Mouse (Mus musculus) monocyte, adult 5-6 weeks (primary cell): ENCODE results near the gene Wfikkn1. TPM values are rescaled to one million over a fixed set of nuclear protein-coding genes. Genes with fewer than 3 reads are reported as not detected.

Experiments
- ATAC-seq: fragments of 153-309, 156-312 bp; replicated peaks from 2 replicates; pipeline ENCODE4 v1.8.0; 2017; ENCODE audit warnings: mild to moderate bottlenecking; ENCODE audit not compliant: low TSS enrichment, insufficient number of reproducible peaks, severe bottlenecking, poor library complexity, low FRiP score
- total RNA-seq: library from RNA; stranded (forward); fragments of 200-1000, 200-491, 200-594 nt; gene quantifications from 3 replicates; pipeline ENCODE4 v1.2.3, GENCODE M21; 2017

The Wfikkn1 gene
- total RNA-seq, 1 experiment from 2014 or later: 1.0 TPM

GRCm38 (mm10) chr17:25888837-25889236 is 8.2 kb upstream of the Wfikkn1 start:
- ATAC-seq: no peak

GRCm38 (mm10) chr17:25887467-25887866 is 6.8 kb upstream of the Wfikkn1 start:
- no peak for ATAC-seq

DNA sequence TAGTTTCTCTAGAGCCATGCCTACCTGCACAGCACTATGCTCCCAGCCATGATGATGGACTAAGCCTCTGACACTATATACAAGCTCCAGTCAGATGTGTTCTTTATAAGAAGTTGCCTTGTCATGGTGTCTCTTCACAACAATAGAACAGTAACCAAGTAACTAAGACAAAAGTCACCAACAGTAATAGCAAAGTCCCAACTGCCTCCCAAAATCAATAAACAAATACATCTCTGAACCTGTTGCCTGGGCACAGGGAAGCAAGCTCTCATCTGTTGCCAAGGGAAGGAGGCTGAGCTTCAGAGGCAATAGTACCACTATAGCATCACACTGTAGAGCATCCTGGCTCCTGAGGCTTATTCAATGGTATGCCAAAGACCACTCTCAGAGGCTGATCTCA is 6.1 kb upstream of the Wfikkn1 start:
- no peak for ATAC-seq

- no peak for ATAC-seq
Measured at GRCm38 (mm10) chr17:25885636-25886035, 5.0 kb upstream of the Wfikkn1 start.

GRCm38 (mm10) chr17:25883824-25884223 is 3.2 kb upstream of the Wfikkn1 start:
- ATAC-seq: no peak

DNA sequence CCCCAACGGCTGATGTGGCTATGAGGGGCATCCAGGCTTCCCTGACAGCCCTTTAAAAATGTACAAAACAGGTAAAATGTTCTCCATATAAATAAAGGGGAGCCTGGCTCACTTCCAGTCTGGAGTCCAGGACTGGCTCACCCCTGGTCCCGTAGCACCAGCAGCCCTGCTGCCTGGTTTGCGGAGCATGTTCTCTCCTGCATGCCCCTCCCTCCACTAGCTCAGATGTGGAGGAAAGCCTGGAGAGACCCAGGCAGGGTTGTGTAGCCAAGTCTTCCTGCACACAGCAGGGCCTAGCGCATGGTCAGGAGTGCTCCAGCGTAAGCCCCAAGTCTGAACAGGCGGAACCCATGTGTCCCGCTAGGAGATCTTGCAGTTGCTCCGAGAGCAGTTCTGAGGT is 2.6 kb upstream of the Wfikkn1 start:
- no peak for ATAC-seq

- no peak for ATAC-seq
Measured at GRCm38 (mm10) chr17:25882306-25882705, 1.6 kb upstream of the Wfikkn1 start.

GRCm38 (mm10) chr17:25881691-25882090 is 1.0 kb upstream of the Wfikkn1 start:
- no peak for ATAC-seq

GRCm38 (mm10) chr17:25880913-25881641 is 419 bp upstream of the Wfikkn1 start:
- ATAC-seq: no peak

GRCm38 (mm10) chr17:25879750-25880149 is 908 bp downstream of the Wfikkn1 start:
- ATAC-seq: no peak

GRCm38 (mm10) chr17:25879261-25879660 is 1.4 kb downstream of the Wfikkn1 start:
- no peak for ATAC-seq

DNA sequence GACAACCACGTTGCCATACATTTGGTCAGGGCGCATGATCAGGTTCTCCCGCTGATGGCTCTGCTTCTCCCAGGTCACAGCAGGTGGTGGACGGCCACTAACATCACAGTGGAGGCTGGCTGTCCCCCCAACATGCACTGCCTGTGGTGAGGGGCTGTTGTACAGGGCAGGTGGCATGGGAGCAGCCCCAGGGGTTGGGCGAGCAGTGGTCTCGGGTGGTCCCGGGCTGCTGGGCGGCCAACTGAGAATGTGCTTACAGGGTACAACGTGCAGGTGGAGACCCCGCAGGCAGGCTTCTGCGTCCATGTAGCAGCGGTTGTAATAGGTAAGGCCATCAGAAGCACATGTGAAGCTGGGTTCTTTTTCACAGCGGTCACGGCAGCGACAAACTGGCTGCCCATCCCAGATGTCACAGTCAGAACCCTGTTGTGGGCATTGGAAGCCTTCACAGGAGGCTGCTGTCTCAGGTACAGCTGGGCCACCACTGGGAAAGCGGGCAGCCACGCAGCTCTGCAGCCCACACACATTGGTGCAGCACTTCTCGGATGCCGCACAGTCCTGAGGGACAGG is 2.0 kb downstream of the Wfikkn1 start:
- no peak for ATAC-seq

GRCm38 (mm10) chr17:25877741-25878610 is 2.7 kb downstream of the Wfikkn1 start:
- no peak for ATAC-seq

DNA sequence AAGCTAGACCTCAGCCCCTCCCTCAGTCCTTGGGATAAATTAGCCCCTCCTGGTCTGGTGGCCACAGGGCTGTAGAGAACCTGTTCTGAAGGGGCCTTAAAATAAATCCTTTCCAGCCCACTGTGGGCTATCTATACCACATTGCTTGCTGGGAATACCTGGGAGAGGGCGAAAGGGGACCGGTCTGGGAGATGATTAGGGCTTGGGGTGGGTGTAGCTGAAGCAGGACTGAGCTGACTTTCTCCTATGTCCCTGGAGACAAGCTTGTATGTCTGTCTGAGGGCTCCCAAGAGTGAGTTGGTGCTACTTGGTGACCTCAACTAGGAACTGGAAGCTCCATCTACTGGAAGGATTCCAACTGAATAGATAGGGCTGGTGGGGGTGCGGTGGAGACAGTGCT is 3.6 kb downstream of the Wfikkn1 start:
- no peak for ATAC-seq

DNA sequence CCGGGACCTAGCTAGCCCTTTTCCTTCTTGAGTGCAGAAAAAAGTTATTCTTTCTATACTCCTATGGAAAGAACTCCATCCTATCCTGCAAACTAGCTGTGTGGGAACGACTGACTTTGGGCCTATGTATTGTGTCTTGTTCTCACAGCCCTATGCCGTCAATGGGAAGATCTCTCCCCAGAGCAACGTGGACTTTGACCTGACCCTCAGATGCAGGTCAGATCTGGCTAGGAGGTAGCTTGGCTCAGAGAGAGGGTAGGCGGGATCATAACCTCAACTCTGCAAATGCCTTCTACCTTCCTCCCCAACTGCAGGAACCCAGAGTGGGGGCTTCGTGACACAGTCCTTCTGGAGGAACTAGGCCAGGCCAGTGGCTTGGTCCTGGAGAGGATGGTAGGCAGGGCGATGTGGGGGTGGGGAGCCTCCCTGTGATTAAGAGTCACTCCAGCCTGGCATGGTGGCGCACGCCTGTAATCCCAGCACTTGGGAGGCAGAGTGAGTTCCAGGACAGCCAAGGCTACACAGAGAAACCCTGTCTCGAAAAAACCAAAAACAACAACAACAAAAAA is 4.2 kb downstream of the Wfikkn1 start:
- ATAC-seq: no peak

DNA sequence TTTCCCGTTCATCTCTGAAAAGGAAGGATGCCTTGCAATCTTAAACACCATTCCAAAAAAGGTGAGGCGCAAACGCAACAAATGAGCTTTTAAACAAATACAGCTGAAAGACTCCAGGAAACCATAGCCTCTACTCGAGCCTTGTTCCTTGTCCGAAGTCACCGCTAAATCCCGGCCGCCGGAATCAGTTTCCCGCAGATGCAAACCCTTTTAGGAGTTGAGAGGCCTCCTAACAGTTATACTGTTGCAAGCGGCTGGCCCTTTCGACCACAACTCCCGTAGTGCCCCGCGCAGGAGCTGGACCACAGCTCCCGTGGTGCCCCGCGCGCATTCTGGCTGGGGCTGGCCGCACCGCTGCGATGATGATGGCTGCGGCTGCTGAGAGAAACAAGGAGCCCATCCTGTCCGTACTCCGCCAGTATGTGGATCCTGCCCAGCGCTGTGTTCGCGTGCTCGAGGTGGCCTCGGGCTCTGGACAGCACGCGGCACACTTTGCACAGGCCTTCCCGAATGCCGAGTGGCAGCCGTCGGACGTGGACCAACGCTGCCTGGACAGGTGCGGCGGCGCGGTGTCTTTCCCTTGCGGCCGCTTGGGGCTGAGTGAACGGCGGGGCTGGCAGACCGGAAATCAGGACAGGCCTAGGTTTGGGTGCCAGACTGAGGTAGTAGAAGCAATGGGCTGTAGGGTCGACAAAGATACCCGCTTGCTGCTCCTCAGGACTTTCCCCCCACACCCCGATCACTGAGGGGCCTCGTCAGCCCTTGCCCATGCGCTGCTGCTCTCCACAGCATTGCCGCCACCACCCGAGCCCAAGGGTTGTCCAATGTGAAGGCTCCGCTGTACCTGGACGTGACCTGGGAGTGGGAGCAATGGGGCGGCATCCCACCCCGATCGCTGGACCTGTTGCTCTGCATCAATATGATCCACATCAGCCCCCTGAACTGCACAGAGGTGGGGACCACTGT is 5.2 kb downstream of the Wfikkn1 start:
- peak; percentile 69 for ATAC-seq

GRCm38 (mm10) chr17:25874721-25875170 is 5.9 kb downstream of the Wfikkn1 start, which contains the start of gene Mettl26:
Mettl26 (plus strand) TSS chr17:25875074.
- ATAC-seq: peak; percentile 57

DNA sequence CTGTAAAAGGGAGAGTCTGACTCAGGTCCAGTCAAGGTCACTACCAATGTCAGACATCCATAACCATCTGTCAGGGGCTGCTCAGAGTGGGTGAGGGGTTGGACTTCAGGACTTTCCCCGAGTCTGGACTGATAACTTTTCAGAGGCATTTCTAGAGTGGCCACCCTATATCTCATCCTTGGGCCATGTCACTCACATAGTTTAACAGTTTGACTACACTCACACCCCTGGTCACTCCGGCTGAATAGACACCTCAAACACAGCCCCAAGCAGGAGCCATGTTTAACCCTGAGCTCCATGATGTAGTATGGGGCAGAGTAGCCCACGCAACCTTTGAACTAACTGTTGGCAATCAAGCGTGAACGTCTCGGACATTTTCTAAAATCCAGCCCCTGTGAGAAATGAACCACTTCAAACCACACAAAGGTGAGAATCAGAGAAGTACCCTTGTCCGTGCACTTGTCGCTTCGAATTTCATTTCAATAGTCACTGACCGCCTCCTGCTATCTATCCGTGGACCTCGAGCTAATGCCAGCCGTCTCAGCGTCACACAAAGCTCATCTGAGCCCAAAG is 6.4 kb downstream of the Wfikkn1 start:
- ATAC-seq: no peak
